Mouse (Mus musculus): ENCODE results near the gene Zfp950.

DNA sequence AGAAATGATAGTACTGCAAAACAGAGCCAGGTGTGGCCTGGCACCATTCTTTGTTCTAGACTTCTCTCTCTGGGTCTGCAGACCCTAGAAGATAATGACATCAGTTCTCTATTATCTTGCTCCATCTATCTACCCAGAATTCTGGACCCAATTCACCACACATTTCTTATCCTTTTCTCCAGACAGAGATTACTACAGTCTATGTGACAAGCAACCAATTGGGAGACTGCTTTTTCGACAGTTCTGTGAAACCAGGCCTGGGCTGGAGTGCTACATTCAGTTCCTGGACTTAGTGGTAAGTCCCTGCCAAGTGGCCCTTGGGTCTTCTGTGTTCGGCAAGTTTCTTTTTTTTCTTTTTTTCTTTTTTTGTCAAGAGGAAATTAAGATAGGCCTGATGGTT, 109.1 kb downstream of the Zfp950 start:
- no peak for TF ChIP-seq POLR2A (IDR thresholded peaks at IDR 0.05; ENCODE audit: borderline replicate concordance, insufficient read depth, low read length)
- no peak for TF ChIP-seq CTCF (IDR thresholded peaks at IDR 0.05; ENCODE audit: borderline replicate concordance, insufficient read depth, low read depth, low read length)
